Mouse (Mus musculus) CH12.LX (cell line): ENCODE measurements around the gene Slc35b4. TPM values are rescaled to one million over a fixed set of nuclear protein-coding genes. Genes with fewer than 3 reads are reported as not detected.

Experiments used
- DNase-seq: peaks from one replicate; pipeline ENCODE4 v3.0.0-alpha.2; 2013; ENCODE audit errors: extremely low read depth
- H3K27ac ChIP-seq: 2 replicates; pipeline ENCODE4 v1.5.1; 2012; ENCODE audit warnings: low read depth, mild to moderate bottlenecking, control low read depth, moderate library complexity; ENCODE audit not compliant: insufficient read depth
- H3K27me3 ChIP-seq: replicated peaks from 2 replicates; pipeline ENCODE3; 2012; ENCODE audit warnings: inconsistent platforms
- H3K36me3 ChIP-seq, 2 experiments: replicated peaks in 1 of 2; 2 replicates each; pipeline versions ENCODE3 to v1.6.1; 2012; ENCODE audit warnings: inconsistent platforms in 1 of 2, low read length in 1 of 2, mild to moderate bottlenecking in 1 of 2, mixed read lengths in 1 of 2, moderate library complexity in 1 of 2; ENCODE audit not compliant: control insufficient read depth in 1 of 2, insufficient read depth in 1 of 2
- H3K4me1 ChIP-seq, 2 experiments: 2 replicates each; pipeline ENCODE4 v1.6.1; 2012; ENCODE audit warnings: inconsistent platforms in 1 of 2, moderate library complexity in 1 of 2; ENCODE audit not compliant: insufficient read depth in 2 of 2, control insufficient read depth in 1 of 2
- H3K4me2 ChIP-seq: 2 replicates; pipeline ENCODE4 v1.6.1; 2012; ENCODE audit warnings: low read depth, mild to moderate bottlenecking, control low read depth; ENCODE audit not compliant: poor library complexity, insufficient read depth, severe bottlenecking
- H3K4me3 ChIP-seq, 3 experiments: fragments of 150-350 bp in 1 of 3; sonication (generic) in 1 of 3; replicated peaks in 1 of 3; 2 replicates each; pipeline versions ENCODE3 to v1.5.1; 2011 to 2012; ENCODE audit warnings: low read depth in 2 of 3, low read length in 2 of 3, mild to moderate bottlenecking in 2 of 3, moderate library complexity in 2 of 3, control low read depth in 1 of 3, improper control_type of control experiment in 1 of 3, inconsistent platforms in 1 of 3, mixed read lengths in 1 of 3; ENCODE audit not compliant: poor library complexity in 1 of 3
- H3K79me2 ChIP-seq: replicated peaks from 2 replicates; pipeline ENCODE4 v1.6.1; 2012; ENCODE audit warnings: mild to moderate bottlenecking, moderate library complexity; ENCODE audit not compliant: control insufficient read depth, poor library complexity, insufficient read depth, severe bottlenecking; ENCODE audit errors: extremely low read depth
- H3K9ac ChIP-seq: 2 replicates; pipeline ENCODE4 v1.6.1; 2012; ENCODE audit warnings: low read depth, mild to moderate bottlenecking, control low read depth, moderate library complexity; ENCODE audit not compliant: insufficient read depth
- H3K9me3 ChIP-seq: replicated peaks from 2 replicates; pipeline ENCODE3; 2012; ENCODE audit warnings: low read length, inconsistent platforms, mixed read lengths
- CTCF ChIP-seq, 2 experiments: IDR thresholded peaks in 1 of 2; conservative IDR thresholded peaks in 1 of 2; 2 replicates each; pipeline ENCODE4 v1.5.1; 2011 to 2012; ENCODE audit warnings: low read depth in 2 of 2, low read length in 2 of 2, improper control_type of control experiment in 1 of 2, inconsistent platforms in 1 of 2, mild to moderate bottlenecking in 1 of 2, moderate library complexity in 1 of 2
- E2F4 ChIP-seq: IDR thresholded peaks from 2 replicates; pipeline ENCODE4 v1.6.1; 2011; ENCODE audit warnings: low read depth, low read length, improper control_type of control experiment; ENCODE audit not compliant: insufficient replicate concordance
- EP300 ChIP-seq: IDR thresholded peaks from 2 replicates; pipeline ENCODE4 v1.6.1; 2011; ENCODE audit warnings: low read length, improper control_type of control experiment
- ETS1 ChIP-seq: conservative IDR thresholded peaks from 2 replicates; pipeline ENCODE4 v1.6.1; 2012; ENCODE audit warnings: low read depth, mild to moderate bottlenecking, inconsistent platforms, low read length, improper control_type of control experiment, moderate library complexity
- IRF4 ChIP-seq: IDR thresholded peaks from 2 replicates; pipeline ENCODE4 v1.6.1; 2014; ENCODE audit warnings: low read depth, mild to moderate bottlenecking, inconsistent platforms, low read length, improper control_type of control experiment
- JUND ChIP-seq: conservative IDR thresholded peaks from 2 replicates; pipeline ENCODE4 v1.6.1; 2011; ENCODE audit warnings: low read depth, low read length, improper control_type of control experiment
- KAT2A ChIP-seq: IDR thresholded peaks from 2 replicates; pipeline ENCODE4 v1.6.1; 2012; ENCODE audit warnings: low read length, improper control_type of control experiment, inconsistent platforms; ENCODE audit not compliant: insufficient replicate concordance
- PAX5 ChIP-seq: IDR thresholded peaks from 2 replicates; pipeline ENCODE4 v1.6.1; 2012; ENCODE audit warnings: low read length, inconsistent platforms, mixed read lengths
- POLR2A ChIP-seq: IDR thresholded peaks from 2 replicates; pipeline ENCODE4 v1.6.1; 2011; ENCODE audit warnings: low read depth, mild to moderate bottlenecking, improper control_type of control experiment, low read length
- POLR2AphosphoS2 ChIP-seq: IDR thresholded peaks from 2 replicates; pipeline ENCODE4 v1.6.1; 2011; ENCODE audit warnings: low read depth, low read length, improper control_type of control experiment
- RAD21 ChIP-seq: IDR thresholded peaks from 2 replicates; pipeline ENCODE4 v1.6.1; 2011; ENCODE audit warnings: low read depth, mild to moderate bottlenecking, low read length, improper control_type of control experiment, moderate library complexity
- SMC3 ChIP-seq: IDR thresholded peaks from 2 replicates; pipeline ENCODE4 v1.6.1; 2011; ENCODE audit warnings: low read depth, low read length, improper control_type of control experiment
- USF1 ChIP-seq: IDR thresholded peaks from 2 replicates; pipeline ENCODE4 v1.6.1; 2014; ENCODE audit warnings: low read depth, mild to moderate bottlenecking, inconsistent platforms, low read length, improper control_type of control experiment
- ZC3H11A ChIP-seq: IDR thresholded peaks from 2 replicates; pipeline ENCODE4 v1.6.1; 2012; ENCODE audit warnings: low read depth, mild to moderate bottlenecking, inconsistent platforms, low read length, improper control_type of control experiment
- ZKSCAN1 ChIP-seq: IDR thresholded peaks from 2 replicates; pipeline ENCODE4 v1.6.1; 2012; ENCODE audit warnings: low read depth, inconsistent platforms, low read length, improper control_type of control experiment, borderline replicate concordance
- ZMIZ1 ChIP-seq: IDR thresholded peaks from 2 replicates; pipeline ENCODE4 v1.6.1; 2012; ENCODE audit warnings: low read depth, mild to moderate bottlenecking, inconsistent platforms, low read length, improper control_type of control experiment
- ZNF384 ChIP-seq: IDR thresholded peaks from 2 replicates; pipeline ENCODE4 v1.6.1; 2012; ENCODE audit warnings: low read depth, low read length, improper control_type of control experiment, inconsistent platforms
- dilution Hi-C: fragments of 300-500 bp; cut with MboI; formaldehyde crosslinking; loops from 2 replicates; pipeline ENCODE4 v1.14.3; 2020; ENCODE audit warnings: low sequenced_read_pairs; ENCODE audit not compliant: extremely low pct_unique_long_range_greater_than_20kb, extremely low pct_ligation_motif_present
- in situ Hi-C: fragments of 300-500 bp; cut with MboI; formaldehyde crosslinking; loops from 3 replicates; pipeline ENCODE4 v1.14.3; 2019; ENCODE audit warnings: low sequenced_read_pairs, low pct_ligation_motif_present, low pct_unique_long_range_greater_than_20kb, mixed read lengths
- polyA plus RNA-seq: library from polyadenylated mRNA; unstranded; fragments of >175 nt; gene quantifications from 2 replicates; pipeline ENCODE4 v1.2.1, GENCODE M21; 2012; ENCODE audit warnings: low read depth; ENCODE audit not compliant: insufficient read length
- total RNA-seq, 2 experiments: library from RNA; depleted of rRNA; stranded (reverse); fragments of 300-350 nt in 1 of 2; fragments of >200 nt in 1 of 2; gene quantifications; 2 replicates each; pipeline ENCODE4 v1.2.3; 2012 to 2014

Slc35b4 gene
- total and polyA plus RNA-seq, 3 experiments = 16.9 to 34.8 (median 19.8) TPM

GRCm38 (mm10) chr6:34204971-34205572 lies 28.2 kb upstream of the Slc35b4 start:
- no peaks in the 10 kb centered on the region for H3K27me3 ChIP-seq
- TF ChIP-seq CTCF (conservative IDR thresholded peaks at IDR 0.05 in 1 of 2, IDR thresholded peaks at IDR 0.05 in 1 of 2; ENCODE audit: low read depth in 2 of 2, low read length in 2 of 2) = peak; percentile 37 to 76; a peak in 3 of 4 replicates
- TF ChIP-seq POLR2A = no peak
- no peak for TF ChIP-seq EP300
- peak; percentile 84 for TF ChIP-seq SMC3
- TF ChIP-seq PAX5 = no peak
- no peak for TF ChIP-seq POLR2AphosphoS2
- TF ChIP-seq ZMIZ1 = no peak
- 0 out of 2 replicates have a peak, but pooled peaks have one; percentile 25 for TF ChIP-seq IRF4
- peak; percentile 49 for TF ChIP-seq ETS1
- no peak for TF ChIP-seq JUND
- TF ChIP-seq ZNF384 = peak; percentile 78
- peak; percentile 46 for TF ChIP-seq RAD21
- H3K4me1 ChIP-seq = peaks cover 14 to 17% of the 10 kb centered on the region in 2 experiments
- H3K4me2 ChIP-seq = no peak overlapping the region
- no peaks in the 10 kb centered on the region for H3K36me3 ChIP-seq
- peak; percentile 70 for DNase-seq
- H3K4me3 ChIP-seq = no peak overlapping the region
- H3K9me3 ChIP-seq = peaks cover 6% of the 10 kb centered on the region
- in situ Hi-C loops (no loop called here), dilution Hi-C loops (no loop called here)
- H3K27ac ChIP-seq = no peak overlapping the region
- no peak overlapping the region for H3K9ac ChIP-seq
- H3K79me2 ChIP-seq = no peaks in the 10 kb centered on the region

- no peak overlapping the region for H3K9ac ChIP-seq
- H3K4me3 ChIP-seq = no peak overlapping the region
- no peak for DNase-seq
- H3K4me1 ChIP-seq = peaks cover 14 to 17% of the 10 kb centered on the region in 2 experiments
- no peak for TF ChIP-seq ZC3H11A
- no peak for TF ChIP-seq USF1
- TF ChIP-seq ZKSCAN1 = no peak
- TF ChIP-seq PAX5 = no peak
- no peak for TF ChIP-seq ZMIZ1
- TF ChIP-seq E2F4 = no peak
- no peak for TF ChIP-seq KAT2A
- no peak for TF ChIP-seq CTCF (conservative IDR thresholded peaks at IDR 0.05 in 1 of 2, IDR thresholded peaks at IDR 0.05 in 1 of 2; ENCODE audit: low read depth in 2 of 2, low read length in 2 of 2)
- H3K9me3 ChIP-seq = peaks cover 6% of the 10 kb centered on the region
- no peak overlapping the region for H3K4me2 ChIP-seq
- no peaks in the 10 kb centered on the region for H3K36me3 ChIP-seq
- H3K27ac ChIP-seq = no peak overlapping the region
- in situ Hi-C loops (no loop called here), dilution Hi-C loops (no loop called here)
- no peaks in the 10 kb centered on the region for H3K27me3 ChIP-seq
- H3K79me2 ChIP-seq = no peaks in the 10 kb centered on the region
Measured at GRCm38 (mm10) chr6:34203503-34203902, 26.6 kb upstream of the Slc35b4 start.
